Mouse (Mus musculus) intestine, embryonic 14.5 days (tissue): ENCODE data around the gene Fhdc1. TPM values are rescaled to one million over a fixed set of nuclear protein-coding genes. Genes with fewer than 3 reads are reported as not detected.

Experiments
- ATAC-seq: fragments of 200-750 bp; cut with Nextera tagmentation; replicated peaks from 2 replicates; pipeline ENCODE4 v1.8.0; 2017; ENCODE audit warnings: low read depth, moderate number of reproducible peaks, moderate TSS enrichment, moderate library complexity; ENCODE audit not compliant: low FRiP score, low TSS enrichment
- DNase-seq: peaks from one replicate; pipeline ENCODE4 v3.0.0-alpha.2; 2018; ENCODE audit warnings: low spot score
- H3K27ac ChIP-seq: fragments of 300-500 bp; sonication (generic); 2 replicates; pipeline ENCODE4 v1.5.1; 2014; ENCODE audit warnings: low read depth, mild to moderate bottlenecking, control low read depth
- H3K27me3 ChIP-seq: fragments of 300-500 bp; sonication (generic); replicated peaks from 2 replicates; pipeline ENCODE4 v1.6.1; 2014; ENCODE audit warnings: low read length, control low read depth; ENCODE audit not compliant: control insufficient read depth, insufficient read depth
- H3K36me3 ChIP-seq: fragments of 300-500 bp; sonication (generic); 2 replicates; pipeline ENCODE4 v1.6.1; 2014; ENCODE audit warnings: low read length, control low read depth; ENCODE audit not compliant: control insufficient read depth, insufficient read depth
- H3K4me1 ChIP-seq: fragments of 300-500 bp; sonication (generic); replicated peaks from 2 replicates; pipeline ENCODE4 v1.6.1; 2014; ENCODE audit warnings: low read length, control low read depth, mixed read lengths; ENCODE audit not compliant: control insufficient read depth, insufficient read depth
- H3K4me2 ChIP-seq: fragments of 300-500 bp; sonication (generic); 2 replicates; pipeline ENCODE4 v1.6.1; 2014; ENCODE audit warnings: low read length
- H3K4me3 ChIP-seq: fragments of 300-500 bp; sonication (generic); 2 replicates; pipeline ENCODE4 v1.5.1; 2014; ENCODE audit warnings: low read depth, low read length, control low read depth, mixed read lengths
- H3K9ac ChIP-seq: fragments of 300-500 bp; sonication (generic); 2 replicates; pipeline ENCODE4 v1.6.1; 2014; ENCODE audit warnings: mild to moderate bottlenecking, low read length
- H3K9me3 ChIP-seq: fragments of 300-500 bp; sonication (generic); 2 replicates; pipeline ENCODE4 v1.6.1; 2016; ENCODE audit warnings: low read length, control low read depth; ENCODE audit not compliant: control insufficient read depth
- WGBS: fragments of 180-500 bp; shearing (Covaris S2); extraction: QIAGEN DNeasy Blood & Tissue Kit; methylation state at CpG from one replicate; pipeline ENCODE4 v1.1.7; 2014; 5-methylcytosine and 5-hydroxymethylcytosine counted together
- polyA plus RNA-seq: library from polyadenylated mRNA; unstranded; fragments of >200 nt; fragmentation: Nextera tagmentation; extraction: Ambion mirVana; gene quantifications from 2 replicates; pipeline ENCODE4 v1.2.1, GENCODE M21; 2014

Gene Fhdc1
- polyA plus RNA-seq, 1 experiment from 2014 or later, result 5.9 TPM

DNA sequence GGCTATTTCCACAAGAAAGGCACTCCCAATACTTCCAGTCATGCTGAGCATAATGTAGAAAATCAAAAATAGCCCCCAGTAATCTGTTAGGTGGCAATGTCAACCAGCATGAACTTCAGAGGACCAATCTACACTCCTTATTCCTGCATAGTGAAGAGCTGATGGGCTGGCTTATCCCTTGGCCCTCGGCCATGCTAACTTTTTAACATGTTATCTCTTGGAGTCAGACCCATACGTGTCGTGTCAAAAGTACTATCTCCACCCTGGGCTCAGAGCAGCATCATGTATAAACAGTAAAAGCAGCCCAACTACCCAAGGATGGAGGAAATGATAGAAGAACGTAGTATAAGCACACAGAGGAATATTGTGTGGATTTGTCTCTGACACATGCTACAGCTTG, 9.1 kb downstream of the Fhdc1 start:
- H3K4me3 ChIP-seq, result no peak overlapping the region
- peaks cover 31% of the 10 kb centered on the region for H3K4me1 ChIP-seq
- 80% methylated on average over 4 of the region's 4 CpGs for WGBS
- no peak overlapping the region for H3K4me2 ChIP-seq
- ATAC-seq (no peak), DNase-seq (no peak)
- no peaks in the 10 kb centered on the region for H3K36me3 ChIP-seq
- no peak overlapping the region for H3K9ac ChIP-seq
- H3K27ac ChIP-seq, result no peak overlapping the region
- H3K9me3 ChIP-seq, result no peaks in the 10 kb centered on the region
- H3K27me3 ChIP-seq, result no peaks in the 10 kb centered on the region

DNA sequence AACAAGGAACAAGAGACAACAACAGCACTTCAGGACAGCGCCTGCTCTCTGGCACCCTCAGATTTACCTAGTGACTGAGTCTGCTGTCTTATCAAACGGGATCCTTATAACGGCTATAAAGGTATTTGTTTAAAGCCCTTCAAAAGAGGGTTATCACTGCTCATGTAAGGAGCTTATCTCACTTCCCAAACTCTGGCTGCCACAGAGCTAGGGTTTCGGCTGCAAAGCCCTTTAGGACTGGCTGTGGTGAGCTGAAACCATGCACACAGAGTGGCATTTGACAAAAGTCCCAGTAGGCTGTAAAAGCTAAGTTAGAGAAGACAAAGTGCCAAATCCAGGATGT, 12.1 kb downstream of the Fhdc1 start:
- H3K4me3 ChIP-seq, result no peak overlapping the region
- no peak for ATAC-seq
- WGBS, result 51% methylated on average over 4 of the region's 4 CpGs
- H3K27ac ChIP-seq, result no peak overlapping the region
- no peaks in the 10 kb centered on the region for H3K9me3 ChIP-seq
- no peak for DNase-seq
- no peaks in the 10 kb centered on the region for H3K36me3 ChIP-seq
- H3K27me3 ChIP-seq, result no peaks in the 10 kb centered on the region
- no peak overlapping the region for H3K4me2 ChIP-seq
- H3K9ac ChIP-seq, result no peak overlapping the region
- H3K4me1 ChIP-seq, result peaks cover 24% of the 10 kb centered on the region

DNA sequence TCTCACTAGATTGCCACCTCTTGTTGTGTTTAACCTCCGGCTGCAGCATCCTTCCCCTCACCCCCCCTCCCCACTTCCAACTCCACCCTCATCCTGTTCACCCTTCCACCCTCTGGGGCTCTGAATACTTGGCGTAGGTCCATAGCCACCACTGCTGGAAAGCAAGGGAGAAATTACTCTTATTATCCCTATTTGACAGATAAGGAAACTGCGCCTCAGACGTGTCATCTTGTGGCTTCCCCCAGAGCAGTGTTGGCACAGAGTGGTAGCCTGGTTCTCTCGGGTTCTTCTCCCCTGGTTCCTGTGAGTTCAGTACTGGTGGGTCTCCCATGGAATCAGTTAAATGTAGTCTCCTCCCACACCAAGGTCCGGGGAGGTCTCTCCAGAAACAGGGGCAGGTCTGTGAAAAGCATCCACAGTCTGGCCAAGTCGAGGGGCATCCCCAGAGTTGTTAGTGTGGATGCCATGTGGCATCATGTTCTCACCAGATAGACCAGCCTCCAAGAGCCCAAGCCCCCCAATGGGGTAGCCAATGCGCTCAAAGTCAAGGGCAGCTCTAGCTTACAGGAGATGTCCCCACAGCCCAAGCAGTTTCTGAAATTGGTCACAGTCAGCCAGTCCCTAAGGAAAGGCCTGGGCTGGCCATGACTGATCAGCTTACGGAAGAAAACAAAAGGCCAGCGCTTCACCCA, 12.7 kb downstream of the Fhdc1 start:
- ATAC-seq, result peak; percentile 48; the same call in 1 of the 2 replicates
- WGBS, result 49% methylated on average over 10 of the region's 10 CpGs
- peak; percentile 58 for DNase-seq
- no peak overlapping the region for H3K27ac ChIP-seq
- peaks cover 19% of the 10 kb centered on the region for H3K4me1 ChIP-seq
- H3K36me3 ChIP-seq, result no peaks in the 10 kb centered on the region
- H3K27me3 ChIP-seq, result no peaks in the 10 kb centered on the region
- no peaks in the 10 kb centered on the region for H3K9me3 ChIP-seq
- no peak overlapping the region for H3K4me3 ChIP-seq
- H3K9ac ChIP-seq, result no peak overlapping the region
- H3K4me2 ChIP-seq, result no peak overlapping the region; the same call in 1 of the 2 replicates

GRCm38 (mm10) chr3:84465822-84466500, 14.3 kb downstream of the Fhdc1 start:
- no peaks in the 10 kb centered on the region for H3K27me3 ChIP-seq
- no peaks in the 10 kb centered on the region for H3K36me3 ChIP-seq
- ATAC-seq, result no peak
- H3K4me3 ChIP-seq, result no peak overlapping the region
- no peak for DNase-seq
- H3K4me2 ChIP-seq, result no peak overlapping the region
- WGBS, result 79% methylated on average over 6 of the region's 6 CpGs
- H3K9ac ChIP-seq, result no peak overlapping the region
- H3K4me1 ChIP-seq, result peaks cover 21% of the 10 kb centered on the region
- H3K27ac ChIP-seq, result no peak overlapping the region
- no peaks in the 10 kb centered on the region for H3K9me3 ChIP-seq

DNA sequence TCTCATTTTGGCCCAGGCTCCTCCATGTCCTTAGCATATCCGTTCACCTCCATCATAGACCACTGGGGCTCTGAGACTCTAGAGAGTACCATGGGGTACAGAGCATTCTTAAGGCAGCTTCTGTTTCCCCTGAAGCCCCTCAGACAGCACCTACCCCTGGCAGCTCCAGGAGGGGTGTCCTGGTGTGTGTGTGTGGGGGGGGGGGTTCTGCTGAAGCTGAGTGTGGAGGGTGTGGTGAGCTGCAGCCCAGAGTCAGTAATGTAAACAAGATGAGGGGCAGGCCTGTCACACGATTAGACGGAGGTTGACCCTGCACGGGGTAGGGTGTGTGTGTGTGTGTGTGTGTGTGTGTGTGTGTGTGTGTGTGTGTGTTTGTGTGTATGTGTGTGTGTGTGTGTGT, 18.5 kb downstream of the Fhdc1 start:
- Histone ChIP-seq H3K4me2 (no peak overlapping the region), H3K9me3 (no peaks in the 10 kb centered on the region), H3K4me1 (peaks cover 23% of the 10 kb centered on the region), H3K27ac (0 out of 2 replicates have a peak overlapping the region, but pooled peaks have one; percentile 22), H3K36me3 (no peaks in the 10 kb centered on the region), H3K9ac (no peak overlapping the region), H3K4me3 (no peak overlapping the region), H3K27me3 (no peaks in the 10 kb centered on the region)
- ATAC-seq, result peak; percentile 53
- 23% methylated on average over 4 of the region's 4 CpGs for WGBS
- no peak for DNase-seq

DNA sequence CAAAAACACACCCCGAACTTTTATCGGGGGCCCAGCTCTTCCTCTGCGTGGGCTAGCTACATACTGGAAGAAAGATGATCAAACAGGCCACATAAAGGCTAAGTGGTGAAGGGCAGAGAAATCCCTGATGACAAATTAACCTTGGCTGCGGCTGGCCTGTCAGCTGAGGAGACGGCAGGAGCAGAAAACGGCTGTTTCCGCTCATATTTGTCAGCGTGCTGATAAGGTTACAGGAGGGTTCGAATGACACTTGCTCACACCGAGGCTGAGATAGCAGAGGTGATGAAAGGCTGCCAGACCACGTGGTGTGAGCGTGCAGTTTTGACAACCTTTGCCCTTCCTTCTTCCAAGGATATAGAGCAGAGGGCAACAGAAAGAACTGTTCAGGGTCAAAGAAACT, 19.3 kb downstream of the Fhdc1 start:
- no peaks in the 10 kb centered on the region for H3K9me3 ChIP-seq
- peak overlapping the region; percentile 10; the same call in 1 of the 2 replicates for H3K4me2 ChIP-seq
- H3K27me3 ChIP-seq, result no peaks in the 10 kb centered on the region
- no peaks in the 10 kb centered on the region for H3K36me3 ChIP-seq
- H3K4me1 ChIP-seq, result peaks cover 25% of the 10 kb centered on the region
- ATAC-seq (peak; percentile 42), DNase-seq (peak; percentile 65)
- H3K4me3 ChIP-seq, result no peak overlapping the region
- no peak overlapping the region for H3K9ac ChIP-seq
- WGBS, result 9% methylated on average over 12 of the region's 12 CpGs
- 0 out of 2 replicates have a peak overlapping the region, but pooled peaks have one; percentile 73 for H3K27ac ChIP-seq

DNA sequence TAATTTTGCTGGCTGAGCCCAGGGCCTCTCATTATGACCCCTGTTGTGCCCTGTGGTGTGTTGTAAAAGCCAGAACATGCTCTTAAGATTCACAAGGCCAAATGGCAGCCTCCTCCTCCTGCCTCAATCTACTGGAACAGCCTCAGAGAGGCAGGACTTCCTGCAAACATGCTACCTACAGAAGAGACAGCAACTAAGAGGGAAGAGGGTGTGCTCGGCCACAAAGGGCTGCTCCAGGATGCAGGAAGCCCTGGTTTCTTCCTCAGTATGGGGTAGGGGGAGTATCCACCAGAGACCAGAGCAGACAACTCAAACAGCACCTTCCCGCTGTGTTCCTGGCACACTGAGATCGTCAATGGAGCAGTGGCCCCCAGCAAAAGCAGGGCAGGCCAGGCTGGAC, 19.7 kb downstream of the Fhdc1 start:
- H3K9me3 ChIP-seq, result no peaks in the 10 kb centered on the region
- H3K27me3 ChIP-seq, result no peaks in the 10 kb centered on the region
- ATAC-seq (0 out of 2 replicates have a peak, but pooled peaks have one; percentile 7), DNase-seq (peak; percentile 58)
- no peak overlapping the region for H3K4me3 ChIP-seq
- no peak overlapping the region; the same call in 1 of the 2 replicates for H3K4me2 ChIP-seq
- no peak overlapping the region for H3K9ac ChIP-seq
- no peaks in the 10 kb centered on the region for H3K36me3 ChIP-seq
- H3K4me1 ChIP-seq, result peaks cover 28% of the 10 kb centered on the region
- H3K27ac ChIP-seq, result peak overlapping the region; percentile 73
- 17% methylated on average over 3 of the region's 3 CpGs for WGBS

DNA sequence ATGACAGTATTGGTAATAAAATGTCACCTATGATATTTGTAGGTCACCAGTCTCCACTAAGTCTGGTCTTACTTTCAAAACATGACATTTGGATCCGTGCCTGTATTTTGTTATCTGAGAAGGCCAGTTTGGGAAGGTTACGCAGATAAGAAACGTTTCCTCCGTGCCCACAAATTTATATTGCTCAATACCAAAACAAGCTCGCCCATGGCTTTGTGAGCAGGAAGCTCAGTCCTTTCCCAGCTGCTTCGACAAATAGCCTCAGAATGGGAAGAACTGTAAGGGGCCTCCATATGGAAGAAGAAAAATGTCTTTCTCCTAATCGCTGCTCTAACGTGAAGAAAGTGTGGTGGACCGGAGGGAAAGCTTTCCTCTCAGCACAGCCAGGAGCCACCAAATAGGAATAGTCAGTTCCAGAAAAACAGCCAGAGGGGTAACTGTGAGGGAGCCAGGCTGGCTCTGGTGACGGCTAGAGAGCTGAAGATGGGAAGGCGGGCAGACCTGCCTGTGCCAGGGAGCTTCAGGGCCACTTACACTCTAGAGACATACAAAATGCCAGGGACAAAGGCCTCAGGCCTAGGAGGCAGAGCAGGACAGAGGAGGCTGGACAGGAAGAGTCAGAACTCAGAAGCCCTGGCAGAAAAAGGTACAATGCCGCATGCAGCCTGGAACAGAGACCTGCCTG, 24.4 kb downstream of the Fhdc1 start:
- Histone ChIP-seq H3K4me1 (peaks cover 19% of the 10 kb centered on the region), H3K4me2 (no peak overlapping the region), H3K27me3 (no peaks in the 10 kb centered on the region), H3K27ac (no peak overlapping the region), H3K9ac (no peak overlapping the region), H3K4me3 (no peak overlapping the region), H3K9me3 (no peaks in the 10 kb centered on the region), H3K36me3 (no peaks in the 10 kb centered on the region; the same call in 1 of the 2 replicates)
- WGBS, result 54% methylated on average over 12 of the region's 12 CpGs
- no peak for DNase-seq
- no peak for ATAC-seq
